In the genomic region with DNA sequence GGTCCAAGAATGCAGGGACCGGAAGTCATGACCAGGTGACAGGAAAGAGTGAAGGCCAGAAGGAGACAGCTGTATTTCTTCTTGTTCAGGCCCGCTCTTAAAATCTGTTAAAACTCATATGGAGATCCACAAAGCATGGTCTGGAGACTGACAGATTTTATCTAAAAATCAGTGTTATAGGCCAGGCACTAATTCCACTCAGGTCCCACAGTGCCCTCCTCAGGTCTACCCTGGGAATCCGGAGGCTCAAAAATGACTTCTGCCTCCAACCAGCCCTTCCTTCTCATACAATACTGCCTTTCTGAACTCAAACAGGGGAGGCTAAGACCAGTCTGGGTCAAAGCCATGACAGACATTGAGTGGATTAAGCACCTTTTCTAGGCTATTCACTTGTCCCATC, we compare ENCODE assay signal across 8 mouse cellular contexts.
DNase-seq lines count a peak whose midpoint lies in the region; ATAC-seq and TF ChIP-seq lines count a peak whose summit lies in the region.

No protein-coding gene starts in this region.

- no peak for DNase-seq in cerebellum, adult 9-11 months
- DNase-seq in liver, adult 2 months (ENCODE audit: extremely low read depth, low read depth, low spot score), result no peak
- no peak for DNase-seq in liver, embryonic 11.5 days (ENCODE audit: low spot score)
- peak; percentile 13 to 27 for DNase-seq in cerebellum, adult 2 months
- DNase-seq in layer of hippocampus, adult 9-11 months, result peak; percentile 13
- DNase-seq in urinary bladder, postnatal 25 days (ENCODE audit: low spot score), result no peak

- peak; percentile 91 for ATAC-seq in cerebellum, adult (ENCODE audit: insufficient number of reproducible peaks, low FRiP score, low TSS enrichment)
- ATAC-seq in liver, embryonic 11.5 days (replicated peaks; ENCODE audit: low FRiP score), result no peak
- no peak for ATAC-seq in inflammation-experienced regulatory T-cells, adult 6 months

- no peaks in the 10 kb centered on the region for H3K4me1 ChIP-seq in liver, adult 2 months (ENCODE audit: control insufficient read depth, insufficient read depth, low read length)
- H3K4me1 ChIP-seq in liver, embryonic 11.5 days (replicated peaks; ENCODE audit: control insufficient read depth, insufficient read depth, low read length), result no peaks in the 10 kb centered on the region
- no peaks in the 10 kb centered on the region for H3K4me1 ChIP-seq in cerebellum, adult 2 months (ENCODE audit: control insufficient read depth, insufficient read depth, low read length)

- 68% methylated on average over 3 of the region's 3 CpGs for WGBS in liver, adult 2 months
- WGBS in liver, embryonic 11.5 days, result 70% methylated on average over 3 of the region's 3 CpGs
- WGBS in cerebellum, adult 2 months, result 43% methylated on average over 3 of the region's 3 CpGs

- no peaks in the 10 kb centered on the region for H3K27me3 ChIP-seq in liver, adult 2 months (ENCODE audit: control insufficient read depth, insufficient read depth, low read length)
- no peaks in the 10 kb centered on the region for H3K27me3 ChIP-seq in liver, embryonic 11.5 days (replicated peaks; ENCODE audit: control insufficient read depth, insufficient read depth, low read length)
- no peaks in the 10 kb centered on the region for H3K27me3 ChIP-seq in cerebellum, adult 2 months (ENCODE audit: control insufficient read depth, insufficient read depth, low read length)

- no peak overlapping the region for H3K4me3 ChIP-seq in liver, adult 2 months (ENCODE audit: insufficient read depth, low read depth, low read length)
- H3K4me3 ChIP-seq in liver, embryonic 11.5 days (ENCODE audit: low read depth, low read length), result no peak overlapping the region
- H3K4me3 ChIP-seq in cerebellum, adult 2 months (replicated peaks; ENCODE audit: insufficient read depth, low read depth, low read length), result no peak overlapping the region

- no peaks in the 10 kb centered on the region for H3K36me3 ChIP-seq in liver, adult 2 months (ENCODE audit: control insufficient read depth, insufficient read depth, low read length)
- H3K36me3 ChIP-seq in liver, embryonic 11.5 days (ENCODE audit: control insufficient read depth, insufficient read depth, low read length), result no peaks in the 10 kb centered on the region

- H3K9ac ChIP-seq in liver, adult 2 months (ENCODE audit: low read depth, low read length), result no peak overlapping the region
- no peak overlapping the region for H3K9ac ChIP-seq in liver, embryonic 11.5 days (ENCODE audit: low read depth, low read length)

- H3K4me2 ChIP-seq in liver, embryonic 11.5 days, result no peak overlapping the region

- peak; percentile 51 for TF ChIP-seq CTCF in liver, adult 2 months (IDR thresholded peaks at IDR 0.05; ENCODE audit: low read depth, low read length)
- peak; percentile 68 for TF ChIP-seq CTCF in cerebellum, adult 2 months (IDR thresholded peaks at IDR 0.05; ENCODE audit: borderline replicate concordance, insufficient read depth, low read depth, low read length)

- H3K79me2 ChIP-seq in liver, adult 2 months (ENCODE audit: control insufficient read depth, insufficient read depth, low read length), result no peaks in the 10 kb centered on the region

- H3K9me3 ChIP-seq in liver, embryonic 11.5 days (ENCODE audit: control insufficient read depth, low read length), result no peaks in the 10 kb centered on the region

- no peak overlapping the region for H3K27ac ChIP-seq in liver, adult 2 months (replicated peaks; ENCODE audit: insufficient read depth, low read depth, low read length)
- H3K27ac ChIP-seq in liver, embryonic 11.5 days (ENCODE audit: low read depth, low read length), result no peak overlapping the region
- H3K27ac ChIP-seq in cerebellum, adult 2 months (ENCODE audit: insufficient read depth, low read length), result no peak overlapping the region

- TF ChIP-seq POLR2A in liver, adult 2 months (IDR thresholded peaks at IDR 0.05; ENCODE audit: extremely low read depth, insufficient read depth, low read length), result no peak
- TF ChIP-seq POLR2A in cerebellum, adult 2 months (IDR thresholded peaks at IDR 0.05; ENCODE audit: borderline replicate concordance, insufficient read depth, low read length), result no peak

Comparison
In these comparisons a context has a peak if more than half of its experiments do, and no peak if none do; other contexts are left out.
1. DNase-seq: peak in cerebellum, adult 2 months (2 of 2) and layer of hippocampus, adult 9-11 months (single experiment); none in cerebellum, adult 9-11 months (single experiment), liver, adult 2 months (single experiment), liver, embryonic 11.5 days (single experiment) and urinary bladder, postnatal 25 days (single experiment).